Mouse (Mus musculus): ENCODE data around the gene Zfp637. TPM values are rescaled to one million over a fixed set of nuclear protein-coding genes. Genes with fewer than 3 reads are reported as not detected.
A peak's percentile ranks its signal among the peaks of the same experiment; 100 is the strongest.

The Zfp637 gene
- total and polyA plus RNA-seq, 2 experiments from 2014 or later = 52.9 to 67.6 TPM

DNA sequence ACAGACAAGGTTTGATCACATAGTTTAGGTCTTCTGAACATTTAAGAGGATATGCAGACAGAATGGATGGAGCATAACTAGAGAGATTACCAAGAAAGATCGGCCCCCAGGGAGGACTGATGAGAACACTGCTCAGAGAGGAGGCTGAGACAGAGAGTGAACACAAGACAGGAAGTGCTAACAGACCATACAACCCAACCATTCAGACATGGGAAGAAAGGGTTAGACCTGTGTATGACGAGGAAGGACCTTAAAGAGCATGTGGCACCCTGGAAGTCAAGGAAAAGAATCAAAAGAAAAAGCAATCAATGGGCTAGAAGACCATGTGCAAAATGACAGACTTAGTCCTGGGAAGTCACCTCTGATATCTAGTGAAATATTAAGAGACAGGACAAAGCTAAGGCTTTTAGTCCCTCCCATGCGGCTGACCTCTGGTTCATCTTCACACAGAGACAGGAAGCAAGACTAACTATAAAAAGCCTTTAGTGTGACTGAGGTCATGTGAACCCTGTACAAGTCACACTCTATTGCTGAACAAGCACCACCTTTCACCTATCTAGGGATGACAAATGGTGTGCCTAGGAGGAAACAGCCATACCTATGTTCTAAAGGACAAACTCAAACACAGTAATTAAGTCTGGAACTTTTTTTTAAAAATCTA, 33.8 kb downstream of the Zfp637 start:
- Histone ChIP-seq H3K4me2 (ENCODE audit: low read depth, low read length) (no peak overlapping the region), H3K36me3 (replicated peaks; ENCODE audit: control insufficient read depth, insufficient read depth, low read length) (no peaks in the 10 kb centered on the region), H3K27me3 (ENCODE audit: control insufficient read depth, insufficient read depth, low read length) (no peaks in the 10 kb centered on the region), H3K9ac (replicated peaks; ENCODE audit: low read depth, low read length) (no peak overlapping the region), H3K27ac (ENCODE audit: low read depth) (no peak overlapping the region), H3K4me1 (ENCODE audit: control insufficient read depth, insufficient read depth) (0 out of 2 replicates have a peak, but pooled peaks cover 4% of the 10 kb centered on the region), H3K4me3 (ENCODE audit: low read depth, low read length) (no peak overlapping the region), H3K9me3 (replicated peaks; ENCODE audit: control insufficient read depth, low read length) (no peaks in the 10 kb centered on the region)
- 59% methylated on average over 3 of the region's 3 CpGs for WGBS
- DNase-seq (ENCODE audit: low spot score) (no peak), ATAC-seq (ENCODE audit: insufficient read depth, low read depth) (no peak)
- TF ChIP-seq EP300 (IDR thresholded peaks at IDR 0.05; ENCODE audit: low read depth) = no peak
- no peak for TF ChIP-seq CTCF (IDR thresholded peaks at IDR 0.05; ENCODE audit: low read depth)

DNA sequence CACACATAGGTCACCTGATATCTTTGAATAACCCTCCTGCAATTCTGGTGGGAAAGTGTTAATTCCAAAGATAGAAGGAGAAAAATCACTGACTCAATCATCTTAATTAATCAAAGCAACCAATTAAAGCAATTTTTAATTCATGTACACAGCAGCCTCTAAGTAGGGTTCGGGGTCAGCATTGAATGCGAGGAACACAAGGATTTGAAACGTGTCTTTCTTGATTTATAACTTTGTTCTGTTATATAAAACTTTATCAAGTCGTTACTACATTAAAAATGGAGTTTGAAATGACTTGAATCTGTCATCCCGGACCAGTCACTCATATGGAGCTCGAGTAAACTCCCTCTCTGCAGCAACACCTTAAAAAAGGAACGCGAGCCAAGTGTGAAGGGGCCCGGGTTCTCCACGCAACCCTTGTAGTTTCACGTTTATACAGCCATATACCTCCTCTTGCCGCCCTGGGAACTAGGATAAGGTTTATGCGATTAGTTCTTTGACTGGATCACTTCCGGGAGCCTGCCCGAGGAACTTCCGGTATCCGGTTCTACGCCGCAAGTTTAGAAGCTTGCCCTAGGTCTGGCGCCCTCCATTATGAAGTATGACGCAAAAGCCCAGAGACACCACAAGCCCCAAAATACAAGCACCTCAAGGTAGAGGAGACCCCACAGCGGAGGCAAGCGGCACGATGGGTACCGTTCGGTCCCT, 37.9 kb downstream of the Zfp637 start:
- peaks cover 14% of the 10 kb centered on the region; the same call in 1 of the 2 replicates for H3K4me1 ChIP-seq (ENCODE audit: control insufficient read depth, insufficient read depth)
- ATAC-seq (ENCODE audit: insufficient read depth, low read depth) (peak; percentile 85), DNase-seq (ENCODE audit: low spot score) (peak; percentile 96)
- peak overlapping the region; percentile 77 for H3K9ac ChIP-seq (replicated peaks; ENCODE audit: low read depth, low read length)
- 10% methylated on average over 26 of the region's 26 CpGs for WGBS
- H3K9me3 ChIP-seq (replicated peaks; ENCODE audit: control insufficient read depth, low read length) = no peaks in the 10 kb centered on the region
- H3K4me2 ChIP-seq (ENCODE audit: low read depth, low read length) = peak overlapping the region; percentile 71
- no peaks in the 10 kb centered on the region for H3K36me3 ChIP-seq (replicated peaks; ENCODE audit: control insufficient read depth, insufficient read depth, low read length)
- peak overlapping the region; percentile 66 for H3K4me3 ChIP-seq (ENCODE audit: low read depth, low read length)
- peak overlapping the region; percentile 100 for H3K27ac ChIP-seq (ENCODE audit: low read depth)
- no peaks in the 10 kb centered on the region for H3K27me3 ChIP-seq (ENCODE audit: control insufficient read depth, insufficient read depth, low read length)
- TF ChIP-seq CTCF (IDR thresholded peaks at IDR 0.05; ENCODE audit: low read depth) (no peak), EP300 (IDR thresholded peaks at IDR 0.05; ENCODE audit: low read depth) (peak; percentile 59; the same call in 1 of the 2 replicates)

DNA sequence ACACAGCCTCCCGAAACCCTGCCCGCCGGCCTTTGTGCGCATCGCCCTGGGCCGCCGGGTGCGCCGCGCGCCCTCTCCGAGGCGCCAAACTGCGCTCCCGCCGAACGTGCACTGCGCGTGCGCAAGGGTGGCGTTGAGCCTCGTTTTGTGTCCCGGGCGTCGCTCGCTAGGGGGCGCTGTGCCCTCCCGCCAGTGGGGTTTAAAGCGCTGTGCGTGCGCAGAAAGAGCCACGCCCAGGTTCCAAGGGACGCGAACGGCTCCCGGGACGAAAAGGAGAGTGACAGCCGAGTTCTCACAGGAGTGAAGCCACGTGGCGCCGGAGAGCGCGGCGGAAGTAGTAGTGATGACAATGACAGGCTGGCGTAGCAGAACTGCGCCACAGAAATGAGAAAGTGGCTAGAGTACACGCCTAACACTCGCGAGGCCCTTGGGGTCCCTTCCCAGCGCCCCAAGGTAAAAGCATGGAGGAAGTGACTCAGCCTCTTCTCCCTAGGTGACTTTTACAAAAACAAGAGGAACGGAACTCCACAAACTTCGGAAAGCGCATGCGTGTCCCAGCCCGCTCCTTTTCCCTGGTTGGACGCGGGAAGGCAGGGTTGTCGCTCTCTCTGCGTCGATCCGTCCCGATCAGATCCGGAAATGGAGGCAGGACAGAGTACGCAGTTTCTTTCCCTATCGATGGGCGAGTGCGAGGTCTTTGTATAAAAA, 38.6 kb downstream of the Zfp637 start:
- Histone ChIP-seq H3K4me2 (ENCODE audit: low read depth, low read length) (peak overlapping the region; percentile 71), H3K27me3 (ENCODE audit: control insufficient read depth, insufficient read depth, low read length) (no peaks in the 10 kb centered on the region), H3K9me3 (replicated peaks; ENCODE audit: control insufficient read depth, low read length) (no peaks in the 10 kb centered on the region), H3K36me3 (replicated peaks; ENCODE audit: control insufficient read depth, insufficient read depth, low read length) (no peaks in the 10 kb centered on the region), H3K4me1 (ENCODE audit: control insufficient read depth, insufficient read depth) (peaks cover 14% of the 10 kb centered on the region; the same call in 1 of the 2 replicates), H3K4me3 (ENCODE audit: low read depth, low read length) (peak overlapping the region; percentile 66), H3K9ac (replicated peaks; ENCODE audit: low read depth, low read length) (peak overlapping the region; percentile 77), H3K27ac (ENCODE audit: low read depth) (peak overlapping the region; percentile 100)
- WGBS = under 1% methylated on average over 67 of the region's 67 CpGs
- peak; percentile 66 for TF ChIP-seq EP300 (IDR thresholded peaks at IDR 0.05; ENCODE audit: low read depth)
- peak; percentile 100 for TF ChIP-seq CTCF (IDR thresholded peaks at IDR 0.05; ENCODE audit: low read depth)
- ATAC-seq (ENCODE audit: insufficient read depth, low read depth) (peak; percentile 93), DNase-seq (ENCODE audit: low spot score) (peak; percentile 97)

DNA sequence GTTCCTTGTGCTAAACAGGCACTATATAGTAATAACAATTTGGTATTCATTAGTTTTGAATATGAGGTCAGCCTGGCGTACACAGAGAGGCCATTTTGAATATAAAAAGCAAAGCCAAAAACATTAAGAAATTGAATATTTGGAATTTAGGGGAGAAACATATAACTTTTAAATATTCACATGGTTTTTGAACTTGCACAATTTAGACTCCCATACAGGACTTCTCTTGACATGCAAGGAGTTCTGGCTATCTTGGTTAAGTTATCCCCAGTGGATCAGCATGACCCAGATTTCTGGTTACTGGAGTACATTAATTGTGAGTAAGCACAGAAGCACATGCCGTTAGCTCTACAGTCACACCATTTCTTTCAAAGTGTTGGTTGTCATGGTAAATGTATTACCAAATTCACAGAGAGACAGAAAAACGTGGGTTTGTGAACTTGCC, 39.4 kb downstream of the Zfp637 start:
- Histone ChIP-seq H3K36me3 (replicated peaks; ENCODE audit: control insufficient read depth, insufficient read depth, low read length) (no peaks in the 10 kb centered on the region), H3K27ac (ENCODE audit: low read depth) (peak overlapping the region; percentile 100), H3K4me2 (ENCODE audit: low read depth, low read length) (peak overlapping the region; percentile 71), H3K27me3 (ENCODE audit: control insufficient read depth, insufficient read depth, low read length) (no peaks in the 10 kb centered on the region), H3K4me3 (ENCODE audit: low read depth, low read length) (peak overlapping the region; percentile 66), H3K9ac (replicated peaks; ENCODE audit: low read depth, low read length) (peak overlapping the region; percentile 77), H3K9me3 (replicated peaks; ENCODE audit: control insufficient read depth, low read length) (no peaks in the 10 kb centered on the region), H3K4me1 (ENCODE audit: control insufficient read depth, insufficient read depth) (peaks cover 14% of the 10 kb centered on the region; the same call in 1 of the 2 replicates)
- WGBS = 43% methylated on average over 3 of the region's 3 CpGs
- no peak for ATAC-seq (ENCODE audit: insufficient read depth, low read depth)
- TF ChIP-seq CTCF (IDR thresholded peaks at IDR 0.05; ENCODE audit: low read depth) = no peak
- no peak for TF ChIP-seq EP300 (IDR thresholded peaks at IDR 0.05; ENCODE audit: low read depth)
- peak; percentile 35 for DNase-seq (ENCODE audit: low spot score)

DNA sequence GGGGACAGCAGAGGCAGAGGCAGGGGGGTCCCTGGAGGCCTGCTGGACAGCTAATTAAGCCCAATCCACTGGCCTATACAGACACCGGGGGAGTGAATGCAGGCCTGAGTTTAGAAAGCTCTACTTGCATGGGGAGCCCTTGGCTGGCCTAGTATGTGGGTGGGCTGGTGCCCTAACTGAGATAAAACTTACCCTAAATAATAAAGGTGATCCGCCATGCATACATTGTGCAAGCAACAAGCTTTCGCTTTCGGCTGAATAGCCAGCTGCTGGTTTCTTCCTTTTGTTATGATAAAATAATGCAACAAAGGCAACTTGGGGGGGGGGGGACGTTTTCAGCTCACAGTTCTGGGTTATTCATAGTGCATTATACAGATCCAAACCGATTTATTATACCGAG, 40.2 kb downstream of the Zfp637 start:
- Histone ChIP-seq H3K27ac (ENCODE audit: low read depth) (no peak overlapping the region), H3K4me1 (ENCODE audit: control insufficient read depth, insufficient read depth) (peaks cover 14% of the 10 kb centered on the region; the same call in 1 of the 2 replicates), H3K4me2 (ENCODE audit: low read depth, low read length) (no peak overlapping the region), H3K36me3 (replicated peaks; ENCODE audit: control insufficient read depth, insufficient read depth, low read length) (no peaks in the 10 kb centered on the region), H3K9ac (replicated peaks; ENCODE audit: low read depth, low read length) (no peak overlapping the region), H3K4me3 (ENCODE audit: low read depth, low read length) (no peak overlapping the region), H3K27me3 (ENCODE audit: control insufficient read depth, insufficient read depth, low read length) (no peaks in the 10 kb centered on the region), H3K9me3 (replicated peaks; ENCODE audit: control insufficient read depth, low read length) (no peaks in the 10 kb centered on the region)
- no peak for ATAC-seq (ENCODE audit: insufficient read depth, low read depth)
- WGBS = 74% methylated on average over 7 of the region's 7 CpGs
- no peak for DNase-seq (ENCODE audit: low spot score)
- TF ChIP-seq CTCF (IDR thresholded peaks at IDR 0.05; ENCODE audit: low read depth) (no peak), EP300 (IDR thresholded peaks at IDR 0.05; ENCODE audit: low read depth) (no peak)
